Mouse (Mus musculus) activated CD4-positive, CD25-positive, alpha-beta regulatory T cell, adult 4 months (primary cell): ENCODE measurements around the gene Atp6v1g1. TPM values are rescaled to one million over a fixed set of nuclear protein-coding genes. Genes with fewer than 3 reads are reported as not detected.

Source experiments
- ATAC-seq: one replicate; pipeline ENCODE4 v1.8.0; 2017
- polyA plus RNA-seq, 2 experiments: library from polyadenylated mRNA; unstranded; fragments of 100-300 nt; shearing (Covaris generic); gene quantifications; one replicate each; pipeline ENCODE4 v1.2.1; 2017

Gene Atp6v1g1
- polyA plus RNA-seq = 100 to 1,000 TPM; 180 to 210 TPM

- ATAC-seq = peak; percentile 89
Observed at GRCm38 (mm10) chr4:63544494-63545230, at the start of gene Atp6v1g1. TSS of gene Atp6v1g1 (plus strand) at chr4:63544772.

- ATAC-seq = peak; percentile 52
Observed at GRCm38 (mm10) chr4:63494967-63495914, 49.3 kb upstream of the Atp6v1g1 start.

- peak; percentile 70 for ATAC-seq
Observed at GRCm38 (mm10) chr4:63495915-63496278, 48.7 kb upstream of the Atp6v1g1 start, which contains the start of gene Whrn. TSS of gene Whrn (minus strand) at chr4:63495991.

GRCm38 (mm10) chr4:63496312-63496711 is 48.3 kb upstream of the Atp6v1g1 start:
- ATAC-seq = no peak

- ATAC-seq = no peak
Observed at GRCm38 (mm10) chr4:63498346-63498745, 46.2 kb upstream of the Atp6v1g1 start.

GRCm38 (mm10) chr4:63501050-63501449 is 43.5 kb upstream of the Atp6v1g1 start:
- no peak for ATAC-seq

- no peak for ATAC-seq
Observed at GRCm38 (mm10) chr4:63503949-63504348, 40.6 kb upstream of the Atp6v1g1 start.

GRCm38 (mm10) chr4:63507478-63507877 is 37.1 kb upstream of the Atp6v1g1 start:
- ATAC-seq = no peak

GRCm38 (mm10) chr4:63508232-63508631 is 36.3 kb upstream of the Atp6v1g1 start:
- ATAC-seq = peak; percentile 61

- no peak for ATAC-seq
Observed at GRCm38 (mm10) chr4:63512921-63513320, 31.7 kb upstream of the Atp6v1g1 start.

GRCm38 (mm10) chr4:63514454-63514984 is 30.1 kb upstream of the Atp6v1g1 start:
- no peak for ATAC-seq

- no peak for ATAC-seq
Observed at GRCm38 (mm10) chr4:63515021-63515420, 29.6 kb upstream of the Atp6v1g1 start.

GRCm38 (mm10) chr4:63521813-63522419 is 22.7 kb upstream of the Atp6v1g1 start:
- no peak for ATAC-seq

- no peak for ATAC-seq
Observed at GRCm38 (mm10) chr4:63525514-63525913, 19.1 kb upstream of the Atp6v1g1 start.

- no peak for ATAC-seq
Observed at GRCm38 (mm10) chr4:63528946-63529345, 15.6 kb upstream of the Atp6v1g1 start.

GRCm38 (mm10) chr4:63530409-63530808 is 14.2 kb upstream of the Atp6v1g1 start:
- no peak for ATAC-seq

- ATAC-seq = no peak
Observed at GRCm38 (mm10) chr4:63537602-63538001, 7.0 kb upstream of the Atp6v1g1 start.

- no peak for ATAC-seq
Observed at GRCm38 (mm10) chr4:63542209-63542608, 2.4 kb upstream of the Atp6v1g1 start.

- peak; percentile 9 for ATAC-seq
Observed at GRCm38 (mm10) chr4:63543746-63544493, 652 bp upstream of the Atp6v1g1 start.

- no peak for ATAC-seq
Observed at GRCm38 (mm10) chr4:63545231-63545958, 823 bp downstream of the Atp6v1g1 start.

GRCm38 (mm10) chr4:63546441-63547055 is 2.0 kb downstream of the Atp6v1g1 start:
- no peak for ATAC-seq
